Mouse (Mus musculus): ENCODE results near the gene Tbc1d12. TPM values are rescaled to one million over a fixed set of nuclear protein-coding genes. Genes with fewer than 3 reads are reported as not detected.
A peak's percentile ranks its signal among the peaks of the same experiment; 100 is the strongest.

The Tbc1d12 gene
- polyA plus RNA-seq, 1 experiment from 2014 or later, result 3.2 TPM

GRCm38 (mm10) chr19:38929471-38930251 is 93.3 kb downstream of the Tbc1d12 start:
- DNase-seq (ENCODE audit: low spot score) (no peak), ATAC-seq (replicated peaks; ENCODE audit: low FRiP score) (no peak)
- H3K27ac ChIP-seq (ENCODE audit: low read depth, low read length), result no peak overlapping the region
- no peaks in the 10 kb centered on the region for H3K9me3 ChIP-seq (ENCODE audit: control insufficient read depth, low read length)
- H3K4me1 ChIP-seq (replicated peaks; ENCODE audit: control insufficient read depth, insufficient read depth, low read length), result no peaks in the 10 kb centered on the region
- no peaks in the 10 kb centered on the region for H3K36me3 ChIP-seq (ENCODE audit: control insufficient read depth, insufficient read depth, low read length)
- peak overlapping the region; percentile 79; the same call in 1 of the 2 replicates for H3K4me3 ChIP-seq (ENCODE audit: low read depth, low read length)
- peak overlapping the region; percentile 77 for H3K4me2 ChIP-seq (ENCODE audit: low read depth, low read length, severe bottlenecking)
- WGBS, result 80% methylated on average over 13 of the region's 13 CpGs
- H3K9ac ChIP-seq (ENCODE audit: low read length), result peak overlapping the region; percentile 96
- no peaks in the 10 kb centered on the region for H3K27me3 ChIP-seq (ENCODE audit: control insufficient read depth, insufficient read depth, low read length)

- ATAC-seq (replicated peaks; ENCODE audit: low FRiP score) (peak; percentile 57), DNase-seq (ENCODE audit: low spot score) (no peak)
- Histone ChIP-seq H3K4me3 (ENCODE audit: low read depth, low read length) (peak overlapping the region; percentile 79), H3K4me1 (replicated peaks; ENCODE audit: control insufficient read depth, insufficient read depth, low read length) (no peaks in the 10 kb centered on the region), H3K27ac (ENCODE audit: low read depth, low read length) (no peak overlapping the region), H3K27me3 (ENCODE audit: control insufficient read depth, insufficient read depth, low read length) (no peaks in the 10 kb centered on the region), H3K36me3 (ENCODE audit: control insufficient read depth, insufficient read depth, low read length) (no peaks in the 10 kb centered on the region; the same call in 1 of the 2 replicates), H3K4me2 (ENCODE audit: low read depth, low read length, severe bottlenecking) (peak overlapping the region; percentile 77), H3K9me3 (ENCODE audit: control insufficient read depth, low read length) (no peaks in the 10 kb centered on the region), H3K9ac (ENCODE audit: low read length) (peak overlapping the region; percentile 96)
- WGBS, result 2% methylated on average over 23 of the region's 23 CpGs
Measured at GRCm38 (mm10) chr19:38930252-38930787, 93.9 kb downstream of the Tbc1d12 start.

- Histone ChIP-seq H3K36me3 (ENCODE audit: control insufficient read depth, insufficient read depth, low read length) (peaks cover under 1% of the 10 kb centered on the region; the same call in 1 of the 2 replicates), H3K4me3 (ENCODE audit: low read depth, low read length) (peak within 1 kb of the TSS; percentile 79), H3K27me3 (ENCODE audit: control insufficient read depth, insufficient read depth, low read length) (no peaks in the 10 kb centered on the region), H3K27ac (ENCODE audit: low read depth, low read length) (peak within 1 kb of the TSS; percentile 79), H3K9ac (ENCODE audit: low read length) (peak within 1 kb of the TSS; percentile 96), H3K4me1 (replicated peaks; ENCODE audit: control insufficient read depth, insufficient read depth, low read length) (no peaks in the 10 kb centered on the region), H3K4me2 (ENCODE audit: low read depth, low read length, severe bottlenecking) (peak within 1 kb of the TSS; percentile 77), H3K9me3 (ENCODE audit: control insufficient read depth, low read length) (no peaks in the 10 kb centered on the region)
- under 1% methylated on average over 75 of the region's 76 CpGs for WGBS
- DNase-seq (ENCODE audit: low spot score) (peak; percentile 96), ATAC-seq (replicated peaks; ENCODE audit: low FRiP score) (peak; percentile 92)
Measured at GRCm38 (mm10) chr19:38930788-38931565, 94.6 kb downstream of the Tbc1d12 start, which contains the start of gene Hells. Gene Hells (plus strand): TSS chr19:38930915.

GRCm38 (mm10) chr19:38931566-38931890 is 95.1 kb downstream of the Tbc1d12 start:
- H3K9me3 ChIP-seq (ENCODE audit: control insufficient read depth, low read length), result no peaks in the 10 kb centered on the region
- H3K4me2 ChIP-seq (ENCODE audit: low read depth, low read length, severe bottlenecking), result peak overlapping the region; percentile 77
- H3K27ac ChIP-seq (ENCODE audit: low read depth, low read length), result no peak overlapping the region
- 4% methylated on average over 6 of the region's 6 CpGs for WGBS
- H3K4me1 ChIP-seq (replicated peaks; ENCODE audit: control insufficient read depth, insufficient read depth, low read length), result no peaks in the 10 kb centered on the region
- H3K9ac ChIP-seq (ENCODE audit: low read length), result peak overlapping the region; percentile 96
- DNase-seq (ENCODE audit: low spot score) (no peak), ATAC-seq (replicated peaks; ENCODE audit: low FRiP score) (no peak; the same call in 1 of the 2 replicates)
- peaks cover 4% of the 10 kb centered on the region; the same call in 1 of the 2 replicates for H3K36me3 ChIP-seq (ENCODE audit: control insufficient read depth, insufficient read depth, low read length)
- H3K4me3 ChIP-seq (ENCODE audit: low read depth, low read length), result peak overlapping the region; percentile 79
- no peaks in the 10 kb centered on the region for H3K27me3 ChIP-seq (ENCODE audit: control insufficient read depth, insufficient read depth, low read length)

- H3K4me1 ChIP-seq (replicated peaks; ENCODE audit: control insufficient read depth, insufficient read depth, low read length), result no peaks in the 10 kb centered on the region
- H3K9me3 ChIP-seq (ENCODE audit: control insufficient read depth, low read length), result no peaks in the 10 kb centered on the region
- H3K27ac ChIP-seq (ENCODE audit: low read depth, low read length), result no peak overlapping the region
- no peak overlapping the region for H3K4me2 ChIP-seq (ENCODE audit: low read depth, low read length, severe bottlenecking)
- 90% methylated on average over 2 of the region's 2 CpGs for WGBS
- no peak overlapping the region for H3K4me3 ChIP-seq (ENCODE audit: low read depth, low read length)
- H3K27me3 ChIP-seq (ENCODE audit: control insufficient read depth, insufficient read depth, low read length), result no peaks in the 10 kb centered on the region
- H3K9ac ChIP-seq (ENCODE audit: low read length), result no peak overlapping the region
- ATAC-seq (replicated peaks; ENCODE audit: low FRiP score), result no peak
- no peak for DNase-seq (ENCODE audit: low spot score)
- H3K36me3 ChIP-seq (ENCODE audit: control insufficient read depth, insufficient read depth, low read length), result peaks cover 3% of the 10 kb centered on the region; the same call in 1 of the 2 replicates
Measured at GRCm38 (mm10) chr19:38944590-38945307, 108.4 kb downstream of the Tbc1d12 start.

Other genes with a start within 250 kb of the Tbc1d12 start
- 11.9 and 13.5 TPM in 2 replicates for gene Noc3l, start 17.3 kb upstream of the Tbc1d12 start, polyA plus RNA-seq (2014; fragmentation: Nextera tagmentation; extraction: Ambion mirVana)
- 99.7 and 109 TPM in 2 replicates for gene Hells, start 94.3 kb downstream of the Tbc1d12 start, polyA plus RNA-seq (2014; fragmentation: Nextera tagmentation; extraction: Ambion mirVana)
- not detected in 2 replicates for gene Cyp2c55, start 170.4 kb downstream of the Tbc1d12 start, polyA plus RNA-seq (2014; fragmentation: Nextera tagmentation; extraction: Ambion mirVana)
- gene Cyp2c65, start 224.4 kb downstream of the Tbc1d12 start, polyA plus RNA-seq (2014; fragmentation: Nextera tagmentation; extraction: Ambion mirVana), result not detected in 2 replicates